Mouse (Mus musculus) hindbrain, embryonic 10.5 days (tissue): Measurements from ENCODE around the gene Clec4f. TPM values are rescaled to one million over a fixed set of nuclear protein-coding genes. Genes with fewer than 3 reads are reported as not detected.

Source experiments
- DNase-seq: peaks from one replicate; pipeline ENCODE4 v3.0.0-alpha.2; 2017; ENCODE audit warnings: low spot score
- H3K27ac ChIP-seq: fragments of 300-500 bp; sonication (generic); 2 replicates; pipeline ENCODE4 v1.5.1; 2016; ENCODE audit warnings: mild to moderate bottlenecking, moderate library complexity
- H3K27me3 ChIP-seq: fragments of 300-500 bp; sonication (generic); 2 replicates; pipeline ENCODE4 v1.6.1; 2016; ENCODE audit warnings: mild to moderate bottlenecking; ENCODE audit not compliant: poor library complexity, insufficient read depth, severe bottlenecking
- H3K36me3 ChIP-seq: fragments of 300-500 bp; sonication (generic); 2 replicates; pipeline ENCODE4 v1.6.1; 2016; ENCODE audit warnings: mild to moderate bottlenecking, moderate library complexity
- H3K4me1 ChIP-seq: fragments of 300-500 bp; sonication (generic); replicated peaks from 2 replicates; pipeline ENCODE4 v1.6.1; 2016; ENCODE audit warnings: mild to moderate bottlenecking
- H3K4me3 ChIP-seq: fragments of 300-500 bp; sonication (generic); 2 replicates; pipeline ENCODE4 v1.5.1; 2016; ENCODE audit warnings: mild to moderate bottlenecking, moderate library complexity
- H3K9me3 ChIP-seq: fragments of 300-500 bp; sonication (generic); 2 replicates; pipeline ENCODE4 v1.6.1; 2016; ENCODE audit warnings: mild to moderate bottlenecking, moderate library complexity
- WGBS: fragments of 180-500 bp; shearing (Covaris S2); methylation state at CpG from one replicate; pipeline ENCODE4 v1.1.7; 2016; 5-methylcytosine and 5-hydroxymethylcytosine counted together
- polyA plus RNA-seq: library from polyadenylated mRNA; unstranded; fragments of >200 nt; fragmentation: Nextera tagmentation; extraction: Ambion mirVana; gene quantifications from 2 replicates; pipeline ENCODE4 v1.2.1, GENCODE M21; 2016

Gene Clec4f
- polyA plus RNA-seq, 1 experiment from 2014 or later, result not detected

- H3K4me1 ChIP-seq, result no peaks in the 10 kb centered on the region
- DNase-seq, result no peak
- WGBS, result 86% methylated on average over 15 of the region's 15 CpGs
- no peak overlapping the region for H3K27ac ChIP-seq
- H3K36me3 ChIP-seq, result no peaks in the 10 kb centered on the region
- no peaks in the 10 kb centered on the region for H3K27me3 ChIP-seq
- H3K4me3 ChIP-seq, result no peak overlapping the region
- no peaks in the 10 kb centered on the region for H3K9me3 ChIP-seq
Observed at GRCm38 (mm10) chr6:83617581-83618335, 38.2 kb downstream of the Clec4f start.

- H3K27ac ChIP-seq, result no peak overlapping the region
- no peaks in the 10 kb centered on the region for H3K4me1 ChIP-seq
- H3K36me3 ChIP-seq, result no peaks in the 10 kb centered on the region
- WGBS, result 87% methylated on average over 5 of the region's 5 CpGs
- no peaks in the 10 kb centered on the region for H3K27me3 ChIP-seq
- H3K4me3 ChIP-seq, result no peak overlapping the region
- no peaks in the 10 kb centered on the region for H3K9me3 ChIP-seq
- no peak for DNase-seq
Observed at GRCm38 (mm10) chr6:83616512-83616911, 39.5 kb downstream of the Clec4f start.

GRCm38 (mm10) chr6:83614469-83614868 lies 41.5 kb downstream of the Clec4f start:
- Histone ChIP-seq H3K36me3 (no peaks in the 10 kb centered on the region), H3K4me1 (no peaks in the 10 kb centered on the region), H3K4me3 (no peak overlapping the region), H3K27me3 (no peaks in the 10 kb centered on the region), H3K27ac (no peak overlapping the region), H3K9me3 (no peaks in the 10 kb centered on the region)
- 87% methylated on average over 4 of the region's 4 CpGs for WGBS
- no peak for DNase-seq

GRCm38 (mm10) chr6:83612976-83613375 lies 43.0 kb downstream of the Clec4f start:
- 90% methylated on average over 1 of the region's 1 CpGs for WGBS
- DNase-seq, result no peak
- H3K9me3 ChIP-seq, result no peaks in the 10 kb centered on the region

GRCm38 (mm10) chr6:83599636-83600174 lies 56.3 kb downstream of the Clec4f start:
- 85% methylated on average over 6 of the region's 6 CpGs for WGBS
- no peak overlapping the region for H3K4me3 ChIP-seq

More at GRCm38 (mm10) chr6:83612976-83613375, 43.0 kb downstream of the Clec4f start:
- Histone ChIP-seq H3K4me3 (no peak overlapping the region), H3K27ac (no peak overlapping the region), H3K36me3 (no peaks in the 10 kb centered on the region), H3K4me1 (no peaks in the 10 kb centered on the region), H3K27me3 (no peaks in the 10 kb centered on the region)

GRCm38 (mm10) chr6:83599060-83599550 lies 56.9 kb downstream of the Clec4f start:
- H3K4me1 ChIP-seq, result peaks cover 5% of the 10 kb centered on the region; the same call in 1 of the 2 replicates
- DNase-seq, result peak; percentile 26
- H3K27ac ChIP-seq, result peak overlapping the region; percentile 83
- H3K9me3 ChIP-seq, result no peaks in the 10 kb centered on the region
- peak overlapping the region; percentile 53 for H3K4me3 ChIP-seq
- 35% methylated on average over 24 of the region's 24 CpGs for WGBS
- no peaks in the 10 kb centered on the region for H3K36me3 ChIP-seq
- peaks cover 3% of the 10 kb centered on the region; the same call in 1 of the 2 replicates for H3K27me3 ChIP-seq

More at GRCm38 (mm10) chr6:83599636-83600174, 56.3 kb downstream of the Clec4f start:
- DNase-seq, result no peak
- H3K4me1 ChIP-seq, result peaks cover 5% of the 10 kb centered on the region; the same call in 1 of the 2 replicates
- peaks cover 3% of the 10 kb centered on the region; the same call in 1 of the 2 replicates for H3K27me3 ChIP-seq
- H3K27ac ChIP-seq, result no peak overlapping the region
- H3K36me3 ChIP-seq, result no peaks in the 10 kb centered on the region
- H3K9me3 ChIP-seq, result no peaks in the 10 kb centered on the region

GRCm38 (mm10) chr6:83598646-83599045 lies 57.3 kb downstream of the Clec4f start:
- Histone ChIP-seq H3K36me3 (no peaks in the 10 kb centered on the region), H3K27ac (peak overlapping the region; percentile 83), H3K4me3 (peak overlapping the region; percentile 53), H3K27me3 (peaks cover 3% of the 10 kb centered on the region; the same call in 1 of the 2 replicates), H3K4me1 (peaks cover 8% of the 10 kb centered on the region; the same call in 1 of the 2 replicates), H3K9me3 (no peaks in the 10 kb centered on the region)
- 10% methylated on average over 9 of the region's 9 CpGs for WGBS
- peak; percentile 69 for DNase-seq

GRCm38 (mm10) chr6:83597988-83598387 lies 58.0 kb downstream of the Clec4f start:
- no peaks in the 10 kb centered on the region for H3K36me3 ChIP-seq
- peaks cover 3% of the 10 kb centered on the region; the same call in 1 of the 2 replicates for H3K27me3 ChIP-seq
- H3K4me1 ChIP-seq, result peaks cover 8% of the 10 kb centered on the region; the same call in 1 of the 2 replicates
- DNase-seq, result no peak
- H3K27ac ChIP-seq, result no peak overlapping the region
- 67% methylated on average over 3 of the region's 3 CpGs for WGBS
- no peaks in the 10 kb centered on the region for H3K9me3 ChIP-seq
- no peak overlapping the region for H3K4me3 ChIP-seq

- Histone ChIP-seq H3K27me3 (peaks cover 3% of the 10 kb centered on the region; the same call in 1 of the 2 replicates), H3K36me3 (no peaks in the 10 kb centered on the region), H3K27ac (no peak overlapping the region), H3K4me1 (peaks cover 8% of the 10 kb centered on the region; the same call in 1 of the 2 replicates), H3K4me3 (no peak overlapping the region), H3K9me3 (no peaks in the 10 kb centered on the region)
- 85% methylated on average over 2 of the region's 2 CpGs for WGBS
- no peak for DNase-seq
Observed at GRCm38 (mm10) chr6:83595035-83595434, 61.0 kb downstream of the Clec4f start.

Other genes with a start within 250 kb of the Clec4f start
- gene Tet3, start 197.1 kb downstream of the Clec4f start, polyA plus RNA-seq, result 51.1 and 56.5 TPM in 2 replicates
- 61.3 and 68.8 TPM in 2 replicates for gene Dguok, start 149.2 kb downstream of the Clec4f start, polyA plus RNA-seq
- gene Actg2, start 119.9 kb downstream of the Clec4f start, polyA plus RNA-seq, result 0.92 and 2.1 TPM in 2 replicates
- gene Stambp, start 83.5 kb downstream of the Clec4f start, polyA plus RNA-seq, result 17.5 and 24.3 TPM in 2 replicates
- not detected in 2 replicates for gene Cd207, start 21.7 kb upstream of the Clec4f start, polyA plus RNA-seq
- 0.60 and 0.86 TPM in 2 replicates for gene Vax2, start 55.1 kb upstream of the Clec4f start, polyA plus RNA-seq
- gene Atp6v1b1, start 86.8 kb upstream of the Clec4f start, polyA plus RNA-seq, result not detected in 2 replicates
- gene Ankrd53, start 106.5 kb upstream of the Clec4f start, polyA plus RNA-seq, result 0.12 TPM in 1 of 2 replicates, not detected in the other
- gene Tex261, start 119.6 kb upstream of the Clec4f start, polyA plus RNA-seq, result 71.1 and 85.6 TPM in 2 replicates
- 27.9 and 43.4 TPM in 2 replicates for gene Nagk, start 138.8 kb upstream of the Clec4f start, polyA plus RNA-seq
- gene Paip2b, start 175.6 kb upstream of the Clec4f start, polyA plus RNA-seq, result 13.2 and 18.0 TPM in 2 replicates
- 51.3 and 73.4 TPM in 2 replicates for gene Zfp638, start 210.9 kb upstream of the Clec4f start, polyA plus RNA-seq